Mouse (Mus musculus) left cerebral cortex, adult 11 months (tissue): ENCODE measurements around the gene Pan3.

Experiments
- DNase-seq: peaks from one replicate; pipeline ENCODE4 v3.0.0; 2022; ENCODE audit warnings: low spot score

The Pan3 gene

GRCm38 (mm10) chr5:147429535-147430305 lies at the start of gene Pan3:
Gene Pan3 (plus strand): TSS chr5:147430161.
- DNase-seq, result peak; percentile 91

- DNase-seq, result no peak
These were observed 48.6 kb upstream of the Pan3 start for GRCm38 (mm10) chr5:147381396-147381795.

- no peak for DNase-seq
These were observed 43.1 kb upstream of the Pan3 start for GRCm38 (mm10) chr5:147386865-147387264.

- no peak for DNase-seq
These were observed 41.5 kb upstream of the Pan3 start for GRCm38 (mm10) chr5:147388376-147389008.

GRCm38 (mm10) chr5:147389052-147389451 lies 40.9 kb upstream of the Pan3 start:
- no peak for DNase-seq

- no peak for DNase-seq
These were observed 39.2 kb upstream of the Pan3 start for GRCm38 (mm10) chr5:147390772-147391171.

- DNase-seq, result no peak
These were observed 37.2 kb upstream of the Pan3 start for GRCm38 (mm10) chr5:147392667-147393213.

- no peak for DNase-seq
These were observed 34.9 kb upstream of the Pan3 start for GRCm38 (mm10) chr5:147395050-147395449.

- DNase-seq, result no peak
These were observed 30.0 kb upstream of the Pan3 start, which contains the start of gene Flt3 for GRCm38 (mm10) chr5:147399843-147400504. Gene Flt3 (minus strand): TSS chr5:147400489.

GRCm38 (mm10) chr5:147400505-147400979 lies 29.4 kb upstream of the Pan3 start:
- DNase-seq, result no peak

- no peak for DNase-seq
These were observed 28.9 kb upstream of the Pan3 start for GRCm38 (mm10) chr5:147401024-147401423.

- no peak for DNase-seq
These were observed 27.5 kb upstream of the Pan3 start for GRCm38 (mm10) chr5:147402505-147402904.

GRCm38 (mm10) chr5:147406135-147406534 lies 23.8 kb upstream of the Pan3 start:
- no peak for DNase-seq

GRCm38 (mm10) chr5:147408731-147409130 lies 21.2 kb upstream of the Pan3 start:
- DNase-seq, result no peak

- DNase-seq, result no peak
These were observed 19.4 kb upstream of the Pan3 start for GRCm38 (mm10) chr5:147410585-147410984.

GRCm38 (mm10) chr5:147417986-147418385 lies 12.0 kb upstream of the Pan3 start:
- DNase-seq, result no peak

GRCm38 (mm10) chr5:147418394-147419121 lies 11.4 kb upstream of the Pan3 start:
- DNase-seq, result no peak

- DNase-seq, result no peak
These were observed 6.3 kb upstream of the Pan3 start for GRCm38 (mm10) chr5:147423612-147424011.

- DNase-seq, result no peak
These were observed 3.7 kb upstream of the Pan3 start for GRCm38 (mm10) chr5:147426048-147426805.

- no peak for DNase-seq
These were observed 487 bp downstream of the Pan3 start for GRCm38 (mm10) chr5:147430361-147430935.
